Mouse (Mus musculus) megakaryocyte-erythroid progenitor cell, adult 5-6 weeks (primary cell): ENCODE results near the gene Cacna1c. TPM values are rescaled to one million over a fixed set of nuclear protein-coding genes. Genes with fewer than 3 reads are reported as not detected.

Experiments used
- ATAC-seq: replicated peaks from 2 replicates; pipeline ENCODE4 v1.8.0; 2016; ENCODE audit warnings: mild to moderate bottlenecking, inconsistent platforms; ENCODE audit not compliant: severe bottlenecking, poor library complexity, low FRiP score, low TSS enrichment
- total RNA-seq, 2 experiments: library from RNA; stranded (forward) in 1 of 2; stranded (reverse) in 1 of 2; fragments of 200-1000, 215-1000 nt in 1 of 2; fragments of >200 nt in 1 of 2; fragmentation: Nextera tagmentation in 1 of 2; gene quantifications; 2 replicates each; pipeline ENCODE4 v1.2.3; 2014 to 2017

The Cacna1c gene
- total RNA-seq, 2 experiments from 2014 or later: 0.33 TPM; not detected in 1

GRCm38 (mm10) chr6:118947286-118947685 lies 248.9 kb downstream of the Cacna1c start:
- no peak for ATAC-seq

- no peak for ATAC-seq
Observed at GRCm38 (mm10) chr6:118946660-118947059, 249.6 kb downstream of the Cacna1c start.

GRCm38 (mm10) chr6:118944093-118944492 lies 252.1 kb downstream of the Cacna1c start:
- no peak for ATAC-seq

GRCm38 (mm10) chr6:118941816-118942215 lies 254.4 kb downstream of the Cacna1c start:
- ATAC-seq: no peak

GRCm38 (mm10) chr6:118941036-118941435 lies 255.2 kb downstream of the Cacna1c start:
- no peak for ATAC-seq

GRCm38 (mm10) chr6:118939626-118940025 lies 256.6 kb downstream of the Cacna1c start:
- ATAC-seq: no peak

- ATAC-seq: no peak
Observed at GRCm38 (mm10) chr6:118938386-118939096, 257.7 kb downstream of the Cacna1c start.

GRCm38 (mm10) chr6:118937536-118937935 lies 258.7 kb downstream of the Cacna1c start:
- no peak for ATAC-seq

GRCm38 (mm10) chr6:118935520-118936415 lies 260.4 kb downstream of the Cacna1c start:
- no peak for ATAC-seq

GRCm38 (mm10) chr6:118934243-118934902 lies 261.8 kb downstream of the Cacna1c start:
- no peak for ATAC-seq

- no peak for ATAC-seq
Observed at GRCm38 (mm10) chr6:118933017-118933594, 263.1 kb downstream of the Cacna1c start.

- no peak for ATAC-seq
Observed at GRCm38 (mm10) chr6:118932002-118932700, 264.1 kb downstream of the Cacna1c start.

- no peak for ATAC-seq
Observed at GRCm38 (mm10) chr6:118926669-118927068, 269.5 kb downstream of the Cacna1c start.

GRCm38 (mm10) chr6:118924426-118924825 lies 271.8 kb downstream of the Cacna1c start:
- no peak for ATAC-seq

- no peak for ATAC-seq
Observed at GRCm38 (mm10) chr6:118923926-118924325, 272.3 kb downstream of the Cacna1c start.

- ATAC-seq: peak; percentile 18; the same call in 1 of the 2 replicates
Observed at GRCm38 (mm10) chr6:118923212-118923577, 273.0 kb downstream of the Cacna1c start.

- peak; percentile 76 for ATAC-seq
Observed at GRCm38 (mm10) chr6:118922328-118923211, 273.6 kb downstream of the Cacna1c start.

- no peak for ATAC-seq
Observed at GRCm38 (mm10) chr6:118908176-118908575, 288.0 kb downstream of the Cacna1c start.
